Mouse (Mus musculus) heart, postnatal 25 days (tissue): ENCODE measurements around the gene Adk. TPM values are rescaled to one million over a fixed set of nuclear protein-coding genes. Genes with fewer than 3 reads are reported as not detected.

ENCODE experiments used
- DNase-seq: peaks from one replicate; pipeline ENCODE4 v3.0.0; 2022; ENCODE audit warnings: low spot score
- intact Hi-C: fragments of 180-260 bp; cut with DNase I; formaldehyde crosslinking; loops from one replicate; pipeline ENCODE4 v1.15.1; 2025
- total RNA-seq, 2 experiments: library from RNA; stranded (reverse); gene quantifications; 2 replicates each; pipeline ENCODE4 v1.2.3; 2021

Gene Adk
- 100 to 1,000 TPM; 236 to 274 TPM for total RNA-seq

DNA sequence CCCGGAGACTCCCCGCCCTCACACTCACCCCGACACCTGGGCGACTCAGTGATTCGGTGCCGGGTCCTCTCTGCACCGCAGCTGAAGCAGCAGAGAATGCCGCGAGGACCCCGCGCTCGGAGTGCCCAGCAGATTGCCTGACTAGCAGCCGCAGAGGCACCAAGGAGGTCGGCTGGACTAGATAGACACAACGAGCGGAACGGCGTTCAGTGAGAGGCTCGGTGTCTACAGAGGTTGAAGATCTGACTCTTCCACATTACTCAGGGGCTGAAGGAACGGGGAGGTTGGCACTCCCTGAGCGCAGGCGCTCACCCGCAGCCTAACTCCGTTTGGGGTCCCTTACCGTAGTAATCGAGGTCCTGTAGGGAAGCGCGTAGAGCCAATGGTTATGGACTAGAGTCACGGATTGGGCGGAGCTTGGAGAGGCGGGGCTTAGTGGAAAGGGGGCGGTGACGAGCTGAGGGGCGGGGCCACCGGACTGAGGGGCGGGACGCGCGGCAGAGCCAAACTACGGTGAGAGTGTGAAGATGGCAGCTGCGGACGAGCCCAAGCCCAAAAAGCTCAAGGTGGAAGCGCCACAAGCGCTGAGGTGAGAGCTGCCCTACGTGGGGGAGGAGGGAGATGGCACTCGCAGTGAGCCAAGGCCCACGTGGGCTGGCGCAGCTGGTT lies at the start of gene Adk, which contains the start of gene Ap3m1:
TSS of gene Adk (plus strand) at position 463 of the 669 bp plus-strand sequence.
TSS of gene Ap3m1 (minus strand) at position 397 of the 669 bp plus-strand sequence.
- peak; percentile 85 for DNase-seq
- intact Hi-C loops = loop anchor here (2.0 kb wide), 1 partner anchor 23 kb away; no protein-coding TSS in a partner anchor

- DNase-seq = no peak
- intact Hi-C loops = no loop called here
Observed at GRCm38 (mm10) chr14:21013800-21014334, 38.5 kb upstream of the Adk start.

GRCm38 (mm10) chr14:21017871-21018270 lies 34.5 kb upstream of the Adk start:
- intact Hi-C loops = loop anchor here (5.0 kb wide), 1 partner anchor 216 kb away; no protein-coding TSS in a partner anchor

DNA sequence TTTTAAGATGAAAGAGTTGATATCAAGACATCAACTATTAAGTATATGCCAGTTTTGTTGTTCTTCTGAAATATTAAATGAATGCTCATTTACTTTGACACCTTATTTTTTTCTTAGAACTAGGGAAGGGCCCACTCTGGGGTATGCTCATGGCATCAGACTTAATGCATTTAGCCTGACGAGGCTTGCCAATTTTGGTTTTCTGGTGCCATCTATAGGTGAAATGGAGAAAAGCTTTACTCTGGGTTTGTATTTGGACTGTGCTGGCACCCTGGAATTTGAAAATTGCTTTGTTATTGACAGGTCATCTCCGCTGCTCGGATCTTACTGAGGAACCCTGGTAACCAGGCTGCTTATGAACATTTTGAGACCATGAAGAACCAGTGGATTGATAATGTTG lies 33.4 kb upstream of the Adk start:
- DNase-seq = no peak
- intact Hi-C loops = loop anchor here (5.0 kb wide), 1 partner anchor 217 kb away; no protein-coding TSS in a partner anchor

More at GRCm38 (mm10) chr14:21017871-21018270, 34.5 kb upstream of the Adk start:
- DNase-seq = no peak

DNA sequence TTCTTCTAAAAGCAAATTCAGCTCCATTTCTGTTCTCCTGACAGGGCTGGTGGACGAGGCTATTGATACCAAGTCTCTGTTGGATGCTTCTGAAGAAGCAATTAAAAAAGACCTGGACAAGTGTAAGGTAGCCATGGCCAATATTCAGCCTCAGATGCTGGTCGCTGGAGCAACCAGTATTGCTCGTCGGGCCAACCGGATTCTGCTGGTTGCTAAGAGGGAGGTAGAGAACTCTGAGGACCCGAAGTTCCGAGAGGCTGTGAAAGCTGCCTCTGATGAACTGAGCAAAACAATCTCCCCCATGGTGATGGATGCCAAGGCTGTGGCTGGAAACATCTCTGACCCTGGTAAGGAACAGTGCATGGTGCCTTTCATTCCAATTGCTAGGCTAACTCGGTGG lies 31.9 kb upstream of the Adk start:
- intact Hi-C loops = no loop called here
- no peak for DNase-seq

DNA sequence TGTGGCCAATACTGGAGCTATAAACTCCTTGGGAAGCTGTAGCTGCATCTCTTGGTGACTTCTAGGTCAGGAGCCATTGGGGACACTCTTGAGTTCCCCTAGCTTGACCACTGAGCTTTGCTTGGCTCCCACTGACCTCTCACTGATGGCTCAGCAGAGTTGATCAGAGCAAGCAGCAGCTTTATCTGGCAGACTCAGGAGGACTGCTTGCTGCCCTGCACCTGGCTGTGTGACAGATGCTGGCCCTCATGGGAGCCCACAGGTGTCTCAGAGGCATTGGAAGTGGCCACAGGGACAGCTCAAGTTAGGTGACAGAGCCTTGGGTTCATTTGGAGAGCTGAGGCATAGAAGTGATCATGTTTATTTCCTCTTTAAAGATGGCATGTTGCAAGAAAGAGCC lies 24.8 kb upstream of the Adk start:
- no peak for DNase-seq
- intact Hi-C loops = no loop called here

GRCm38 (mm10) chr14:21029025-21029659 lies 23.2 kb upstream of the Adk start:
- intact Hi-C loops = no loop called here
- DNase-seq = no peak

- intact Hi-C loops = no loop called here
- DNase-seq = peak; percentile 60
Observed at GRCm38 (mm10) chr14:21031783-21032511, 20.4 kb upstream of the Adk start.

DNA sequence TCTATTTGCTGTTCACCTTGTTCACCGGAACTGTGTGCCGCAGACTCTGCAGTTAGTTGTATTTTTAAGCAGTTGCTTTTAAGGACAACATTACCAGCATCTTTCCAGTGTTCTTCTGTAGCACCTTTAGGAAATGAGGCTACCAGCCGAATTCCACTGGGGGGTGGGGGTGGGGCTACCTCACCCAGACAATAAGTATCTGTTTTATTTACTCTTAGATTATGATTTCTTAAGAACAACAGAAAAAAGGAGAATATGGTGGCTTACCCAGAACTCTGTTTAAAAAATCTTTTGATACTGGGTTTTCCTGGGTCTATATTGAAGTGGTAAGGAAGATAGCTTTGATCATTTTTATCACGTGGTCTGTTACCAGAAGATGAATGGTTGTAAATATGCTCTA lies 18.1 kb upstream of the Adk start:
- intact Hi-C loops = loop anchor here (2.0 kb wide), 1 partner anchor 17 kb away; no protein-coding TSS in a partner anchor
- no peak for DNase-seq

GRCm38 (mm10) chr14:21034791-21035190 lies 17.6 kb upstream of the Adk start:
- intact Hi-C loops = loop anchor here (2.0 kb wide), 1 partner anchor 16 kb away; no protein-coding TSS in a partner anchor
- no peak for DNase-seq

DNA sequence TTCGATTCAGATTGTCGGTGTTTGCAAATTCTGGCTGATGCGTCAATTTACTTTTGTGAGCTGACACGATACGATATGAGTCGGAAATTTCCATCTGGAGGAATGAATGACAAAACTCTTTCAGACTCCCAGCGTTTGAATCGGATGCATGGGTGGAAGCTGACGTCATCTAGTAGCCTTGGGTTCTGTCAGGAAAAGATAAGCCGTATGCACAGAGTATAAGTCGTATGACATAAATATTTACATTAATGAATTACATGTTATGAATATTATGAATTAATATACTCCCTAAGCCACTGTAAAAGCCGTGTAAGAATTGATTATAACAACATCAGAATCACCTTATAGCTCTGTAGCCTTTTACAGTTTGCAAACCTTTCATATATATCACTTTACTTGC lies 13.3 kb upstream of the Adk start:
- DNase-seq = no peak
- intact Hi-C loops = no loop called here

- intact Hi-C loops = no loop called here
- DNase-seq = no peak
Observed at GRCm38 (mm10) chr14:21039623-21040022, 12.8 kb upstream of the Adk start.

DNA sequence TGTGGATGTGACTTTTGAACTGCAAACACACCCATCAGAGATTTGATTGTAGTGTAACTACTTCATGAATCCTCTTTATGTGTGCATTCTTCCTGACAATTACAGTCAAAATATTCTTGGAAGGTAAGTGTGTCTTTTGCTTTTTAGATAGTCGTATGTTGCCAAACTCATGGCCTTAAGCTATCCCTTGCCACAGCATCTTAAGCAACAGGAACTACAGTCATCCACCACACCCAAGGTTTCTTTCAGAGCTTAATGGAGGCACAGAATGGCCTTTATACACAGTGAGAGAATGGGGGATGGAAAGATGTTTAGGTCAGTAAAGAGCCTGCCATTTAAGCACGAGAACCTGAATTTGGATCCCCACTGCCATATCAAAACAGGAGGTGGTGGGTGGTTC lies 4.5 kb upstream of the Adk start:
- DNase-seq = no peak
- intact Hi-C loops = no loop called here

DNA sequence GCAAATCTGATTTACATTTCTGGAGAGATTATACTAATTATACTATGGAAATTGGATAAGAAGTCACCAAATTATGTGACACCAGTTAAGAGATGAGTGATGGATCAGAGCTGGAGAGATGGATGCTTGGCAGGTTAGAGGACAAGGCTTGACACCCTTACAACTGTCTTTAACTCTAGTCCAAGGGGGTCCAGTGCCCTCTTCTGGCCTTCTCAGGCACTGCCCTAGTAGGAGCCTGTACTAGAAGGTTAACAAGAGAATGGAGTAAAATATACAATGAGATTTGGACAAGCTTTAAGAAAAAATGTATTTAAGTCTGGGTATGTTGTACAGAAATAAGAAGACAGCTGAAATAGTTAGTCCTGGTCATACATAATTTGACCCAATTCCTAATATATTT lies 3.5 kb upstream of the Adk start:
- intact Hi-C loops = no loop called here
- DNase-seq = no peak

DNA sequence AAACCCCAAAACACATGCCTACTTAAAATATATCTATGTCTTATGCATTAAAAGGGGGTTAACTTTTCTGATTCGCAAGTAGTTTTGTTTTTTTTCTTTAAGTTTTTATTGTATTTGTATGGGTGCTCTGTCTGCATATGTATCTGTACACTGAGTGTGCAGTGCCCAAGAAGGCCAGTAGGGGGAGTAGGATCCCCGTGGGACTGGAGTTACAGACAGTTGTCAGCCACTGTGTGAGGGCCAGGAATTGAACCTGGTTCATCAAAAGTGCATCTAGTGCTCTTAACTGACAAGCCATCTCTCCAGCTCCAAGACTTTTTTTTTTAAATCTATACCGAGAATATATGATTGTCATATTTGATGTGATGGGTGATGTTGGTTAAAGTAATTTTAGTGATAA lies 1.6 kb upstream of the Adk start:
- intact Hi-C loops = loop anchor here (2.0 kb wide), 2 partner anchors 16 to 58 kb away; no protein-coding TSS in a partner anchor
- DNase-seq = no peak

GRCm38 (mm10) chr14:21051380-21052111 lies 828 bp upstream of the Adk start:
- intact Hi-C loops = loop anchor here (2.0 kb wide), 3 partner anchors 17 to 57 kb away; no protein-coding TSS in a partner anchor
- no peak for DNase-seq

GRCm38 (mm10) chr14:21052781-21053130 lies 382 bp downstream of the Adk start:
- DNase-seq = peak; percentile 71

GRCm38 (mm10) chr14:21053151-21053550 lies 777 bp downstream of the Adk start:
- intact Hi-C loops = loop anchor here (2.0 kb wide), 1 partner anchor 22 kb away; no protein-coding TSS in a partner anchor

More at GRCm38 (mm10) chr14:21052781-21053130, 382 bp downstream of the Adk start:
- intact Hi-C loops = loop anchor here (2.0 kb wide), 1 partner anchor 22 kb away; no protein-coding TSS in a partner anchor

DNA sequence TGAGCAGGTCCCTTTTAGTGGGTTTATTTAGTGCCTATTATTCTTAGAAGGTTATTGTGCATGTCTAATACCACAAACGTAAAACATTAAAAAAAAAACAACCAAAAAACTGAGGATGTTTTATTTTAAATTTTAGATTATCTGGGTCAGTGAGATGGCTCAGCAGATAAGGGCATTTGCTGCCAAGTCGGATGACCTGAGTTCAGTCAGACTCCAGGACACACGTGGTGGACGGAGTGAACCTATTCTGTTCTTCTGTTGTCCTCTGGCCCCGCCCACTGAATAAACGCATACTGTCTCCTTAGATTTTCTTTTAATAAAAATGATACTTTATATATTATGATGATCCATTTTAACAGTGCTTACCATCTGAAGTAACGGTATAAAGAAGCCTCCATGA lies 1.2 kb downstream of the Adk start:
- intact Hi-C loops = loop anchor here (2.0 kb wide), 1 partner anchor 21 kb away; no protein-coding TSS in a partner anchor

More at GRCm38 (mm10) chr14:21053151-21053550, 777 bp downstream of the Adk start:
- no peak for DNase-seq

More for the DNA sequence above, 1.2 kb downstream of the Adk start:
- DNase-seq = no peak
